In the genomic region with DNA sequence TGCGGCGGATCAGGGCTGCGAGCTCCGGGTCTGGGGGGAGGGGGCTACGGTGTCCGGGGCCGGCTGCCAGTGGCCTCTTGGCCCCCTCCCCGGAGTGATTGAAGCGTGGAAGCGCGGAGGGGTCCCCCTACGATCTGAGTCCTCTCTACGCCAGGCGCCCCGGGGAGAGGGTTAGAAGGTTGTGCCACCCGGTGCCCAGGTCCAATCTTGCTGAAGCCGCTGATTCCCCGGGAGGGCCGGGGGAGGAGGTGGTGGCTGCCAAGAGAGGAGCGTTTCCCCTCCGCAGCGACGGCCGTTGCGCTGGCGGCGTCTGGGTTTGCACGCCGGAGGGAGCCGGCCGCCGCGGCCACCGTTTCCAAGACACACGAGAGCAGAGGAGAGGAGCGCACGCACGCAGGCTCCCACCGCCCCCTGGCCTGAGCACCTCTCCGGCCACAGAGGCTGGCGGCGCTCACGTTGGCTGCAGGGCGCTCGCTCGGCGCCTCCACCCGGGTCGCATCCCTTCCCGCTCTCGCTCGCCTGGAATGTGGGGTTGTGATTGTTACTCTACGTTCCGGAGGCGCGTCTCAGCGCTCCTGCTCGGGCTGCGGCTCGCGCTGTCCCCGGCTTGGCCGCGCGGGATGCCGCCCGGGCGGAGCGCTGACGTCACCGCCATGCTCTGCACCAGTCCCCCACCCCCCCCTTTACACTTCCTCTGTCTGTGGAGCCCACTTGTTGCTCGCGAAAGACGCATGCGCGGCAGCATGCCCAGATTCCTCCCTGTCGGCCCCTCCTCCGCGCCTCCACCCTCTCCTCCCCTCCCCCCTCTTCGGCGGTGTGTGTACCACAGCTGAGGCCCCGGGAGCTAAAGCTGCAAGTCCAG, we compare ENCODE assay signal across 8 mouse cellular contexts. TPM values are rescaled to one million over a fixed set of nuclear protein-coding genes. Genes with fewer than 3 reads are reported as not detected.
DNase-seq lines count a peak whose midpoint lies in the region; ATAC-seq and TF ChIP-seq lines count a peak whose summit lies in the region.

Gene Irf2bpl, minus strand, starts transcription at position 602 of the 862 bp plus-strand sequence.

- H3K79me3 ChIP-seq in C2C12 (ENCODE audit: low read depth): peaks cover 43% of the 10 kb centered on the region

- DNase-seq in liver, adult 2 months (ENCODE audit: extremely low read depth, low read depth, low spot score): peak; percentile 93
- peak; percentile 99 for DNase-seq in naive thymus-derived CD4-positive, alpha-beta T cell, adult 2 months (ENCODE audit: low read depth)
- peak; percentile 98 for DNase-seq in splenic B cell, adult 2 months (ENCODE audit: low read depth, low spot score)

- peak; percentile 87; the same call in 1 of the 2 replicates for TF ChIP-seq POLR2A in bone marrow, adult 2 months (IDR thresholded peaks at IDR 0.05; ENCODE audit: borderline replicate concordance, control insufficient read depth, low read depth, low read length)
- TF ChIP-seq POLR2A in embryonic fibroblast, embryonic 13.5 days (IDR thresholded peaks at IDR 0.05; ENCODE audit: low read depth, low read length): peak; percentile 97
- peak; percentile 96 for TF ChIP-seq POLR2A in liver, adult 2 months (IDR thresholded peaks at IDR 0.05; ENCODE audit: extremely low read depth, insufficient read depth, low read length)

- peaks cover 2% of the 10 kb centered on the region; the same call in 1 of the 2 replicates for H3K4me1 ChIP-seq in bone marrow, adult 2 months (ENCODE audit: control insufficient read depth, insufficient read depth, low read length)
- H3K4me1 ChIP-seq in embryonic fibroblast, embryonic 13.5 days (ENCODE audit: control insufficient read depth, insufficient read depth, low read length): peaks cover 12% of the 10 kb centered on the region
- peaks cover 49% of the 10 kb centered on the region for H3K4me1 ChIP-seq in heart, embryonic 11.5 days (ENCODE audit: control insufficient read depth, insufficient read depth, low read length)
- H3K4me1 ChIP-seq in kidney, embryonic 15.5 days: peaks cover 73% of the 10 kb centered on the region
- H3K4me1 ChIP-seq in liver, adult 2 months (ENCODE audit: control insufficient read depth, insufficient read depth, low read length): peaks cover 24% of the 10 kb centered on the region

- peak within 1 kb of the TSS; percentile 81 for H3K27ac ChIP-seq in bone marrow, adult 2 months (ENCODE audit: control insufficient read depth, insufficient read depth, low read depth, low read length, poor library complexity)
- peak within 1 kb of the TSS; percentile 97 for H3K27ac ChIP-seq in embryonic fibroblast, embryonic 13.5 days (ENCODE audit: insufficient read depth, low read length)
- peak within 1 kb of the TSS; percentile 100 for H3K27ac ChIP-seq in heart, embryonic 11.5 days (ENCODE audit: low read depth, low read length)
- peak within 1 kb of the TSS; percentile 100 for H3K27ac ChIP-seq in kidney, embryonic 15.5 days
- peak within 1 kb of the TSS; percentile 96 for H3K27ac ChIP-seq in liver, adult 2 months (replicated peaks; ENCODE audit: insufficient read depth, low read depth, low read length)

- peaks cover 72% of the 10 kb centered on the region for H3K79me2 ChIP-seq in C2C12 (ENCODE audit: control insufficient read depth, insufficient read depth)
- peaks cover 26% of the 10 kb centered on the region for H3K79me2 ChIP-seq in liver, adult 2 months (ENCODE audit: control insufficient read depth, insufficient read depth, low read length)

- H3K4me2 ChIP-seq in heart, embryonic 11.5 days: peak within 1 kb of the TSS; percentile 96
- H3K4me2 ChIP-seq in kidney, embryonic 15.5 days: peak within 1 kb of the TSS; percentile 88

- peak within 1 kb of the TSS; percentile 96 for H3K9ac ChIP-seq in heart, embryonic 11.5 days (ENCODE audit: low read depth, low read length)
- H3K9ac ChIP-seq in kidney, embryonic 15.5 days: peak within 1 kb of the TSS; percentile 99
- H3K9ac ChIP-seq in liver, adult 2 months (ENCODE audit: low read depth, low read length): peak within 1 kb of the TSS; percentile 96

- TF ChIP-seq CTCF in C2C12 (IDR thresholded peaks at IDR 0.05; ENCODE audit: control insufficient read depth, insufficient read depth, insufficient read length): no peak
- TF ChIP-seq CTCF in bone marrow, adult 2 months (IDR thresholded peaks at IDR 0.05; ENCODE audit: control insufficient read depth, insufficient read depth, low read length): no peak
- no peak for TF ChIP-seq CTCF in embryonic fibroblast, embryonic 13.5 days (IDR thresholded peaks at IDR 0.05; ENCODE audit: borderline replicate concordance, insufficient read depth, low read length)
- TF ChIP-seq CTCF in liver, adult 2 months (IDR thresholded peaks at IDR 0.05; ENCODE audit: low read depth, low read length): no peak

- under 1% methylated on average over 82 of the region's 82 CpGs for WGBS in bone marrow, adult 2 months
- under 1% methylated on average over 59 of the region's 82 CpGs for WGBS in heart, embryonic 11.5 days (ENCODE audit: insufficient replicate concordance)
- under 1% methylated on average over 67 of the region's 82 CpGs for WGBS in kidney, embryonic 15.5 days
- WGBS in liver, adult 2 months: under 1% methylated on average over 80 of the region's 82 CpGs

- peak within 1 kb of the TSS; percentile 92 for H3K4me3 ChIP-seq in C2C12 (ENCODE audit: insufficient read depth, poor library complexity, severe bottlenecking)
- H3K4me3 ChIP-seq in bone marrow, adult 2 months (replicated peaks; ENCODE audit: control insufficient read depth, low read depth, low read length): peak within 1 kb of the TSS; percentile 75
- peak within 1 kb of the TSS; percentile 65 for H3K4me3 ChIP-seq in embryonic fibroblast, embryonic 13.5 days (ENCODE audit: insufficient read depth, low read length)
- H3K4me3 ChIP-seq in heart, embryonic 11.5 days (ENCODE audit: low read depth, low read length): peak within 1 kb of the TSS; percentile 98
- H3K4me3 ChIP-seq in kidney, embryonic 15.5 days (replicated peaks): peak within 1 kb of the TSS; percentile 90
- peak within 1 kb of the TSS; percentile 72 for H3K4me3 ChIP-seq in liver, adult 2 months (ENCODE audit: insufficient read depth, low read depth, low read length)

- H3K27me3 ChIP-seq in C2C12 (ENCODE audit: control insufficient read depth, insufficient read depth, insufficient read length): no peaks in the 10 kb centered on the region
- no peaks in the 10 kb centered on the region for H3K27me3 ChIP-seq in heart, embryonic 11.5 days (ENCODE audit: control insufficient read depth, insufficient read depth, low read length)
- H3K27me3 ChIP-seq in kidney, embryonic 15.5 days: no peaks in the 10 kb centered on the region
- no peaks in the 10 kb centered on the region for H3K27me3 ChIP-seq in liver, adult 2 months (ENCODE audit: control insufficient read depth, insufficient read depth, low read length)
- H3K27me3 ChIP-seq in splenic B cell, adult 2 months (ENCODE audit: control insufficient read depth, insufficient read depth, low read length, poor library complexity, severe bottlenecking): no peaks in the 10 kb centered on the region

- peak; percentile 85 for ATAC-seq in heart, embryonic 11.5 days (replicated peaks; ENCODE audit: insufficient number of reproducible peaks, low FRiP score, low TSS enrichment)
- peak; percentile 89 for ATAC-seq in kidney, embryonic 15.5 days (replicated peaks; ENCODE audit: low FRiP score)

- no peaks in the 10 kb centered on the region for H3K9me3 ChIP-seq in heart, embryonic 11.5 days (replicated peaks; ENCODE audit: control insufficient read depth, low read length)
- no peaks in the 10 kb centered on the region for H3K9me3 ChIP-seq in kidney, embryonic 15.5 days (replicated peaks)

- H3K36me3 ChIP-seq in C2C12 (ENCODE audit: control insufficient read depth, insufficient read depth): peaks cover 22% of the 10 kb centered on the region
- 0 out of 2 replicates have a peak, but pooled peaks cover 4% of the 10 kb centered on the region for H3K36me3 ChIP-seq in heart, embryonic 11.5 days (ENCODE audit: control insufficient read depth, insufficient read depth, low read length)
- 0 out of 2 replicates have a peak, but pooled peaks cover 2% of the 10 kb centered on the region for H3K36me3 ChIP-seq in kidney, embryonic 15.5 days
- H3K36me3 ChIP-seq in liver, adult 2 months (ENCODE audit: control insufficient read depth, insufficient read depth, low read length): no peaks in the 10 kb centered on the region
- no peaks in the 10 kb centered on the region for H3K36me3 ChIP-seq in splenic B cell, adult 2 months (ENCODE audit: control insufficient read depth, insufficient read depth, low read length, poor library complexity, severe bottlenecking)

- peak within 1 kb of the TSS; percentile 100 for H3ac ChIP-seq in C2C12 (ENCODE audit: control insufficient read depth, insufficient read length, low read depth)

TF ChIP-seq in C2C12, 6 proteins besides CTCF, POLR2A, EP300 and RAD21:
- no peak for TF ChIP-seq USF1 (IDR thresholded peaks at IDR 0.05; ENCODE audit: low read depth)
- TF ChIP-seq MYOG (IDR thresholded peaks at IDR 0.05; ENCODE audit: control insufficient read depth, extremely low read depth, insufficient read length): no peak
- peak; percentile 74 for TF ChIP-seq MAX (IDR thresholded peaks at IDR 0.05)
- no peak for TF ChIP-seq CEBPB (IDR thresholded peaks at IDR 0.05; ENCODE audit: low read depth)

RNA-seq across cellular contexts. Expression of gene Irf2bpl, which starts in this region (rescaled TPM):
- polyA plus RNA-seq in C2C12 (2012; fragmentation: generic; extraction: Trizol): 49.7 TPM
- 1.7 and 3.4 TPM in 2 replicates for polyA plus RNA-seq in bone marrow, adult 2 months (2011; ENCODE audit: insufficient read depth, insufficient read length, low replicate concordance, missing spikeins)
- polyA plus RNA-seq in embryonic fibroblast, embryonic 13.5 days (2011; ENCODE audit: insufficient read length, low read depth, missing spikeins): 36.4 and 39.1 TPM in 2 replicates
- 18.9 and 26.9 TPM in 2 replicates for polyA plus RNA-seq in heart, embryonic 11.5 days (2014; fragmentation: Nextera tagmentation; extraction: Ambion mirVana)
- polyA plus RNA-seq in kidney, embryonic 15.5 days (2015; fragmentation: Nextera tagmentation; extraction: Ambion mirVana): 40.7 and 43.9 TPM in 2 replicates
- 6.8 and 9.3 TPM in 2 replicates for total RNA-seq in liver, adult 2 months (2014; rRNA removed)
- polyA plus RNA-seq in liver, adult 2 months (2012; rRNA removed): 10.5 and 10.8 TPM in 2 replicates

Comparison
In these comparisons a context has a peak if more than half of its experiments do, and no peak if none do; other contexts are left out.
1. Peak in every context shown above with its lines: DNase-seq, ATAC-seq, H3K4me3 ChIP-seq and H3K27ac ChIP-seq.